ENCODE assay signal across 8 mouse cellular contexts in genomic region chr6:115956922-115957601, GRCm38 (mm10). TPM values are rescaled to one million over a fixed set of nuclear protein-coding genes. Genes with fewer than 3 reads are reported as not detected.
DNase-seq lines count a peak whose midpoint lies in the region; ATAC-seq and TF ChIP-seq lines count a peak whose summit lies in the region.

No protein-coding gene starts in this region.

- H3K9me3 ChIP-seq in forebrain, postnatal 0 days (ENCODE audit: low read length), result no peaks in the 10 kb centered on the region
- H3K9me3 ChIP-seq in intestine, embryonic 14.5 days (ENCODE audit: control insufficient read depth, low read length), result no peaks in the 10 kb centered on the region
- H3K9me3 ChIP-seq in liver, postnatal 0 days (ENCODE audit: low read length), result no peaks in the 10 kb centered on the region

- H3K9ac ChIP-seq in forebrain, postnatal 0 days, result no peak overlapping the region
- H3K9ac ChIP-seq in intestine, embryonic 14.5 days (ENCODE audit: low read length), result no peak overlapping the region
- no peak overlapping the region for H3K9ac ChIP-seq in liver, postnatal 0 days (replicated peaks)

- H3K4me2 ChIP-seq in forebrain, postnatal 0 days (ENCODE audit: low read depth), result no peak overlapping the region
- no peak overlapping the region for H3K4me2 ChIP-seq in intestine, embryonic 14.5 days (ENCODE audit: low read length)
- H3K4me2 ChIP-seq in liver, postnatal 0 days (ENCODE audit: low read depth, low read length), result no peak overlapping the region

- H3K36me3 ChIP-seq in forebrain, postnatal 0 days (ENCODE audit: insufficient read depth), result peaks cover 7% of the 10 kb centered on the region; the same call in 1 of the 2 replicates
- peaks cover 32% of the 10 kb centered on the region for H3K36me3 ChIP-seq in intestine, embryonic 14.5 days (ENCODE audit: control insufficient read depth, insufficient read depth, low read length)
- H3K36me3 ChIP-seq in liver, postnatal 0 days (replicated peaks; ENCODE audit: insufficient read depth, low read length), result no peaks in the 10 kb centered on the region

- DNase-seq in adrenal gland, adult 2 months, result peak; percentile 65
- no peak for DNase-seq in adrenal gland, adult 8-10 months
- DNase-seq in cerebellum, adult 11-12 months, result peak; percentile 91
- DNase-seq in forebrain, postnatal 0 days, result peak; percentile 66
- no peak for DNase-seq in intestine, embryonic 14.5 days (ENCODE audit: low spot score)
- peak; percentile 54 for DNase-seq in liver, postnatal 0 days
- no peak for DNase-seq in yolk sac, embryonic 10.5 days (ENCODE audit: low spot score)
- no peak for DNase-seq in right cerebral cortex, postnatal 14 days

- no peak overlapping the region for H3K27ac ChIP-seq in forebrain, postnatal 0 days (ENCODE audit: low read depth, low read length)
- H3K27ac ChIP-seq in intestine, embryonic 14.5 days (ENCODE audit: low read depth), result peak overlapping the region; percentile 30; the same call in 1 of the 2 replicates
- H3K27ac ChIP-seq in liver, postnatal 0 days (ENCODE audit: low read depth), result no peak overlapping the region

- H3K4me3 ChIP-seq in forebrain, postnatal 0 days (ENCODE audit: low read depth, low read length), result no peak overlapping the region
- no peak overlapping the region for H3K4me3 ChIP-seq in intestine, embryonic 14.5 days (ENCODE audit: low read depth, low read length)
- H3K4me3 ChIP-seq in liver, postnatal 0 days (ENCODE audit: low read depth, low read length), result no peak overlapping the region

- no peak for TF ChIP-seq EP300 in liver, postnatal 0 days (IDR thresholded peaks at IDR 0.05; ENCODE audit: low read depth)

- TF ChIP-seq CTCF in forebrain, postnatal 0 days (IDR thresholded peaks at IDR 0.05; ENCODE audit: low read depth), result no peak
- TF ChIP-seq CTCF in liver, postnatal 0 days (IDR thresholded peaks at IDR 0.05; ENCODE audit: low read depth), result no peak

- 26% methylated on average over 16 of the region's 16 CpGs for WGBS in forebrain, postnatal 0 days
- 40% methylated on average over 16 of the region's 16 CpGs for WGBS in intestine, embryonic 14.5 days
- WGBS in liver, postnatal 0 days (ENCODE audit: insufficient replicate concordance), result 57% methylated on average over 16 of the region's 16 CpGs

- H3K27me3 ChIP-seq in forebrain, postnatal 0 days (ENCODE audit: insufficient read depth, low read length), result no peaks in the 10 kb centered on the region
- no peaks in the 10 kb centered on the region for H3K27me3 ChIP-seq in intestine, embryonic 14.5 days (replicated peaks; ENCODE audit: control insufficient read depth, insufficient read depth, low read length)
- no peaks in the 10 kb centered on the region for H3K27me3 ChIP-seq in liver, postnatal 0 days (ENCODE audit: insufficient read depth, low read length)

- H3K4me1 ChIP-seq in forebrain, postnatal 0 days (ENCODE audit: insufficient read depth), result peaks cover 20% of the 10 kb centered on the region; the same call in 1 of the 2 replicates
- H3K4me1 ChIP-seq in intestine, embryonic 14.5 days (replicated peaks; ENCODE audit: control insufficient read depth, insufficient read depth, low read length), result peaks cover 26% of the 10 kb centered on the region
- H3K4me1 ChIP-seq in liver, postnatal 0 days (ENCODE audit: insufficient read depth), result peaks cover 5% of the 10 kb centered on the region

- peak; percentile 74 for ATAC-seq in forebrain, postnatal 0 days
- ATAC-seq in intestine, embryonic 14.5 days (replicated peaks; ENCODE audit: low FRiP score, low TSS enrichment, low read depth), result peak; percentile 36; the same call in 1 of the 2 replicates
- ATAC-seq in liver, postnatal 0 days, result peak; percentile 82

RNA-seq across cellular contexts. Expression of gene H1foo, which starts 12.3 kb away (rescaled TPM):
- not detected for total RNA-seq in adrenal gland, adult 2 months (2021)
- polyA plus RNA-seq in adrenal gland, adult 2 months (2012; rRNA removed), result not detected in 2 replicates
- under 1 TPM in 1 of 4 experiments, not detected in 3; 0.40 TPM for total RNA-seq in adrenal gland, adult 8-10 months (2022)
- not detected in 2 replicates for total RNA-seq in forebrain, postnatal 0 days (2014; rRNA removed)
- not detected in 2 replicates for polyA plus RNA-seq in forebrain, postnatal 0 days (2015; fragmentation: Nextera tagmentation; extraction: Ambion mirVana)
- polyA plus RNA-seq in intestine, embryonic 14.5 days (2014; fragmentation: Nextera tagmentation; extraction: Ambion mirVana), result not detected in 2 replicates
- polyA plus RNA-seq in liver, postnatal 0 days (2015; fragmentation: Nextera tagmentation; extraction: Ambion mirVana), result not detected in 2 replicates

RNA-seq across cellular contexts. Expression of gene Rho, which starts 25.5 kb away (rescaled TPM):
- under 1 TPM; 0.52 to 0.95 TPM for total RNA-seq in adrenal gland, adult 2 months (2021)
- polyA plus RNA-seq in adrenal gland, adult 2 months (2012; rRNA removed), result 2.2 and 3.4 TPM in 2 replicates
- total RNA-seq in adrenal gland, adult 8-10 months (2022), result 1 to 10 TPM in 3 of 4 experiments, under 1 TPM in 1; 0.52 to 1.9 (median 1.2) TPM
- total RNA-seq in forebrain, postnatal 0 days (2014; rRNA removed), result 0.23 and 0.57 TPM in 2 replicates
- polyA plus RNA-seq in forebrain, postnatal 0 days (2015; fragmentation: Nextera tagmentation; extraction: Ambion mirVana), result 0.08 TPM in 1 of 2 replicates, not detected in the other
- 0.07 TPM in 1 of 2 replicates, not detected in the other for polyA plus RNA-seq in intestine, embryonic 14.5 days (2014; fragmentation: Nextera tagmentation; extraction: Ambion mirVana)
- polyA plus RNA-seq in liver, postnatal 0 days (2015; fragmentation: Nextera tagmentation; extraction: Ambion mirVana), result not detected in 2 replicates

RNA-seq across cellular contexts. Expression of gene Plxnd1, which starts 37.7 kb away (rescaled TPM):
- 100 to 1,000 TPM; 168 to 181 TPM for total RNA-seq in adrenal gland, adult 2 months (2021)
- 279 and 288 TPM in 2 replicates for polyA plus RNA-seq in adrenal gland, adult 2 months (2012; rRNA removed)
- 100 to 1,000 TPM; 176 to 243 (median 208) TPM for total RNA-seq in adrenal gland, adult 8-10 months (2022)
- total RNA-seq in forebrain, postnatal 0 days (2014; rRNA removed), result 44.1 and 63.3 TPM in 2 replicates
- 16.9 and 17.6 TPM in 2 replicates for polyA plus RNA-seq in forebrain, postnatal 0 days (2015; fragmentation: Nextera tagmentation; extraction: Ambion mirVana)
- 39.7 and 46.5 TPM in 2 replicates for polyA plus RNA-seq in intestine, embryonic 14.5 days (2014; fragmentation: Nextera tagmentation; extraction: Ambion mirVana)
- polyA plus RNA-seq in liver, postnatal 0 days (2015; fragmentation: Nextera tagmentation; extraction: Ambion mirVana), result 8.5 and 8.7 TPM in 2 replicates

Comparison
In these comparisons a context has a peak if more than half of its experiments do, and no peak if none do; other contexts are left out.
1. DNase-seq: peak in adrenal gland, adult 2 months (single experiment), cerebellum, adult 11-12 months (single experiment), forebrain, postnatal 0 days (single experiment) and liver, postnatal 0 days (single experiment); none in adrenal gland, adult 8-10 months (single experiment), intestine, embryonic 14.5 days (single experiment), yolk sac, embryonic 10.5 days (single experiment) and right cerebral cortex, postnatal 14 days (single experiment).
2. Peak in every context shown above with its lines, with median percentiles within 50 percentile points of each other: ATAC-seq.